Mouse (Mus musculus) C2C12 (cell line): ENCODE results near the gene Olfr1099. TPM values are rescaled to one million over a fixed set of nuclear protein-coding genes. Genes with fewer than 3 reads are reported as not detected.

Experiments
- H3K27me3 ChIP-seq: one replicate; pipeline ENCODE4 v1.6.1; 2011; ENCODE audit not compliant: control insufficient read depth, insufficient read depth, insufficient read length
- H3K36me3 ChIP-seq: one replicate; pipeline ENCODE4 v1.6.1; 2011; ENCODE audit not compliant: control insufficient read depth, insufficient read depth
- H3K4me3 ChIP-seq: one replicate; pipeline ENCODE4 v1.5.1; 2011; ENCODE audit warnings: mild to moderate bottlenecking, control low read depth; ENCODE audit not compliant: poor library complexity, insufficient read depth, severe bottlenecking
- H3K79me2 ChIP-seq: one replicate; pipeline ENCODE4 v1.6.1; 2011; ENCODE audit not compliant: control insufficient read depth, insufficient read depth
- H3K79me3 ChIP-seq: one replicate; pipeline ENCODE4 v1.6.1; 2011; ENCODE audit warnings: low read depth, control low read depth
- H3ac ChIP-seq: one replicate; pipeline ENCODE3; 2011; ENCODE audit warnings: low read depth; ENCODE audit not compliant: control insufficient read depth, insufficient read length
- CEBPB ChIP-seq: IDR thresholded peaks from one replicate; pipeline ENCODE4 v1.6.1; 2011; ENCODE audit warnings: low read depth, mild to moderate bottlenecking, control low read depth, moderate library complexity
- CTCF ChIP-seq: IDR thresholded peaks from one replicate; pipeline ENCODE4 v1.5.1; 2011; ENCODE audit not compliant: control insufficient read depth, insufficient read depth, insufficient read length
- FOSL1 ChIP-seq: IDR thresholded peaks from one replicate; pipeline ENCODE4 v1.8.0; 2011; ENCODE audit warnings: mild to moderate bottlenecking, low read length; ENCODE audit not compliant: poor library complexity, insufficient read depth, severe bottlenecking
- MAX ChIP-seq: IDR thresholded peaks from one replicate; pipeline ENCODE4 v1.6.1; 2011; ENCODE audit warnings: mild to moderate bottlenecking, control low read depth
- MYOD1 ChIP-seq: IDR thresholded peaks from one replicate; pipeline ENCODE4 v1.6.1; 2011; ENCODE audit warnings: low read depth; ENCODE audit not compliant: control insufficient read depth, insufficient read length
- MYOG ChIP-seq: IDR thresholded peaks from one replicate; pipeline ENCODE4 v1.6.1; 2011; ENCODE audit not compliant: control insufficient read depth, insufficient read length; ENCODE audit errors: extremely low read depth
- USF1 ChIP-seq: IDR thresholded peaks from one replicate; pipeline ENCODE4 v1.6.1; 2011; ENCODE audit warnings: low read depth, mild to moderate bottlenecking, control low read depth, moderate library complexity
- long read RNA-seq, 2 experiments: library from polyadenylated mRNA; unstranded; transcript quantifications; one replicate each; pipeline ENCODE4 v2.0.0; 2019 to 2020
- polyA plus RNA-seq: library from polyadenylated mRNA; unstranded; fragments of >200 nt; fragmentation: generic; extraction: Trizol; gene quantifications from one replicate; pipeline ENCODE4 v1.2.1, GENCODE M21; 2012; ENCODE audit warnings: missing spikeins

The Olfr1099 gene
- polyA plus RNA-seq = not detected
- long read RNA-seq, experiment 1 = 0 reads
- long read RNA-seq, experiment 2 = 0 reads

DNA sequence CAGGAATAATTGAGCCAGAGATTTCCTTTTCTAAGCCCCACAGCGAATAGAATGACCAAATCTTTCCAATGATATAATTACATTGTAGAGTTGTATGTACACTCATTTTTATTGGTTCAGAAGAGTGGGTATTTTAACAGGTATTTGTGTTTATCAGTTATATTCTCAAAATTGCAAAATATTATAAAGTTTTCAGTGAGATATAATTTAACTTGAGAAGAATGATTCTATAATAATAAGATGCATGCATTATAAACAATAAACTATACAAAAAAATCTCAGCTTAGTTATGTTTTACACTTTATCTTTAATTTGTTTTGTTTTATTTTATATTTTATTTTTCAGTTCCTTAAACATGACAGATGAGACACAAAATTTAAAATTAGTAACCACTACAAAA, at the start of gene Olfr1099:
TSS of gene Olfr1099 (minus strand) at position 101 of the 400 bp plus-strand sequence.
- Histone ChIP-seq H3K27me3 (no peaks in the 10 kb centered on the region), H3K4me3 (no peak within 1 kb of the TSS), H3K36me3 (no peaks in the 10 kb centered on the region), H3ac (no peak within 1 kb of the TSS), H3K79me3 (no peaks in the 10 kb centered on the region), H3K79me2 (no peaks in the 10 kb centered on the region)
- no peak for TF ChIP-seq CTCF
- TF ChIP-seq MAX = no peak
- no peak for TF ChIP-seq CEBPB
- TF ChIP-seq MYOD1 = no peak
- no peak for TF ChIP-seq USF1
- no peak for TF ChIP-seq MYOG
- no peak for TF ChIP-seq FOSL1

- H3K36me3 ChIP-seq = no peaks in the 10 kb centered on the region
- no peak within 1 kb of the TSS for H3K4me3 ChIP-seq
- no peaks in the 10 kb centered on the region for H3K27me3 ChIP-seq
- TF ChIP-seq CEBPB = no peak
- TF ChIP-seq MAX = no peak
- TF ChIP-seq CTCF = no peak
- TF ChIP-seq MYOD1 = no peak
- no peak for TF ChIP-seq FOSL1
- no peak for TF ChIP-seq USF1
- TF ChIP-seq MYOG = no peak
- no peaks in the 10 kb centered on the region for H3K79me3 ChIP-seq
- no peaks in the 10 kb centered on the region for H3K79me2 ChIP-seq
- no peak within 1 kb of the TSS for H3ac ChIP-seq
Measured at GRCm38 (mm10) chr2:86998098-86998497, 37.6 kb upstream of the Olfr1099 start, which contains the start of gene Olfr1102. Olfr1102 (plus strand) TSS chr2:86998398.

DNA sequence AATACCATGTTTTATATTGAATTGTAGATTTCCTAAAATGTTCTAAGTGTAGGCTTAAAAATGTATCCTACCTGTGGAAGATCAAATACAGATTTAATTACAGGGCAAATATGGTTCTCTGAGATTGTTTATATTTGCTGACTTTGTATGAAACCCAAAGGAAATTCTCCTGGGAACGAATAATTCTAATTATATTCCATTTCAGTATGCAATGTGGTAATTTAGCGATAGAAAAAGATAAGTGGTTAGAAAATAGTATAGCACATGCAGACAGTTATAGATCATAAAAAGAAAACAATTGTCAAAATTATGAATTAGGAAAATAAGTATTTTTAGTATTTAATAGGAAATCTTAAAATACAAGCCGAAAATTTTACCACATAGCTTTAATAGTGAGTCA, 30.6 kb upstream of the Olfr1099 start, which contains the start of gene Olfr1101:
TSS of gene Olfr1101 (minus strand) at position 101 of the 400 bp plus-strand sequence.
- no peaks in the 10 kb centered on the region for H3K79me2 ChIP-seq
- H3K79me3 ChIP-seq = no peaks in the 10 kb centered on the region
- no peaks in the 10 kb centered on the region for H3K27me3 ChIP-seq
- H3K4me3 ChIP-seq = no peak within 1 kb of the TSS
- H3ac ChIP-seq = no peak within 1 kb of the TSS
- TF ChIP-seq MYOG = no peak
- no peak for TF ChIP-seq CEBPB
- TF ChIP-seq MYOD1 = no peak
- no peak for TF ChIP-seq MAX
- no peak for TF ChIP-seq FOSL1
- TF ChIP-seq USF1 = no peak
- TF ChIP-seq CTCF = no peak
- H3K36me3 ChIP-seq = no peaks in the 10 kb centered on the region

- Histone ChIP-seq H3K4me3 (no peak within 1 kb of the TSS), H3K27me3 (no peaks in the 10 kb centered on the region), H3K79me3 (no peaks in the 10 kb centered on the region), H3ac (no peak within 1 kb of the TSS), H3K79me2 (no peaks in the 10 kb centered on the region), H3K36me3 (no peaks in the 10 kb centered on the region)
- TF ChIP-seq CTCF (no peak), MAX (no peak), CEBPB (no peak), MYOG (no peak), USF1 (no peak), FOSL1 (no peak)
Measured at GRCm38 (mm10) chr2:86979854-86980253, 19.4 kb upstream of the Olfr1099 start, which contains the start of gene Olfr1100. Olfr1100 (minus strand) TSS chr2:86979954.

- H3K36me3 ChIP-seq = no peaks in the 10 kb centered on the region
- no peaks in the 10 kb centered on the region for H3K79me3 ChIP-seq
- no peaks in the 10 kb centered on the region for H3K79me2 ChIP-seq
- no peak overlapping the region for H3K4me3 ChIP-seq
- H3ac ChIP-seq = no peak overlapping the region
- no peaks in the 10 kb centered on the region for H3K27me3 ChIP-seq
- TF ChIP-seq CEBPB (no peak), FOSL1 (no peak), MAX (no peak), MYOG (no peak), CTCF (no peak), USF1 (no peak), MYOD1 (no peak)
Measured at GRCm38 (mm10) chr2:86926557-86926956, 33.9 kb downstream of the Olfr1099 start.

- no peaks in the 10 kb centered on the region for H3K79me3 ChIP-seq
- no peaks in the 10 kb centered on the region for H3K27me3 ChIP-seq
- no peak for TF ChIP-seq MYOG
- TF ChIP-seq MAX = no peak
- no peak for TF ChIP-seq FOSL1
- TF ChIP-seq CTCF = no peak
- no peak for TF ChIP-seq CEBPB
- TF ChIP-seq MYOD1 = no peak
- no peak for TF ChIP-seq USF1
Measured at GRCm38 (mm10) chr2:86924445-86924844, 36.0 kb downstream of the Olfr1099 start, which contains the start of gene Olfr1098. Olfr1098 (minus strand) TSS chr2:86924545.

More at GRCm38 (mm10) chr2:86924445-86924844, 36.0 kb downstream of the Olfr1099 start, which contains the start of gene Olfr1098:
- H3K4me3 ChIP-seq = no peak within 1 kb of the TSS
- no peaks in the 10 kb centered on the region for H3K79me2 ChIP-seq
- H3K36me3 ChIP-seq = no peaks in the 10 kb centered on the region
- no peak within 1 kb of the TSS for H3ac ChIP-seq
